Mouse (Mus musculus): ENCODE measurements around the gene Gabra1.

Gabra1 gene

GRCm38 (mm10) chr11:42182825-42183152, at the start of gene Gabra1:
Gene Gabra1, minus strand, starts transcription at chr11:42182930.
- DNase-seq: peak; percentile 65

GRCm38 (mm10) chr11:42181973-42182824, 531 bp downstream of the Gabra1 start:
- DNase-seq: peak; percentile 70

GRCm38 (mm10) chr11:42181426-42181825, 1.3 kb downstream of the Gabra1 start:
- no peak for DNase-seq

- no peak for DNase-seq
Measured at GRCm38 (mm10) chr11:42179535-42179934, 3.2 kb downstream of the Gabra1 start.

GRCm38 (mm10) chr11:42178296-42178695, 4.4 kb downstream of the Gabra1 start:
- DNase-seq: no peak

GRCm38 (mm10) chr11:42151396-42151795, 31.3 kb downstream of the Gabra1 start:
- peak; percentile 39 for DNase-seq

GRCm38 (mm10) chr11:42116931-42117330, 65.8 kb downstream of the Gabra1 start:
- no peak for DNase-seq

- DNase-seq: no peak
Measured at GRCm38 (mm10) chr11:42110051-42110450, 72.7 kb downstream of the Gabra1 start.

- DNase-seq: no peak
Measured at GRCm38 (mm10) chr11:42109627-42110026, 73.1 kb downstream of the Gabra1 start.

- DNase-seq: no peak
Measured at GRCm38 (mm10) chr11:42095556-42095955, 87.2 kb downstream of the Gabra1 start.
